Mouse (Mus musculus): ENCODE data around the gene Il23r. TPM values are rescaled to one million over a fixed set of nuclear protein-coding genes. Genes with fewer than 3 reads are reported as not detected.

Gene Il23r
- total RNA-seq, 2 experiments from 2014 or later, result not detected

DNA sequence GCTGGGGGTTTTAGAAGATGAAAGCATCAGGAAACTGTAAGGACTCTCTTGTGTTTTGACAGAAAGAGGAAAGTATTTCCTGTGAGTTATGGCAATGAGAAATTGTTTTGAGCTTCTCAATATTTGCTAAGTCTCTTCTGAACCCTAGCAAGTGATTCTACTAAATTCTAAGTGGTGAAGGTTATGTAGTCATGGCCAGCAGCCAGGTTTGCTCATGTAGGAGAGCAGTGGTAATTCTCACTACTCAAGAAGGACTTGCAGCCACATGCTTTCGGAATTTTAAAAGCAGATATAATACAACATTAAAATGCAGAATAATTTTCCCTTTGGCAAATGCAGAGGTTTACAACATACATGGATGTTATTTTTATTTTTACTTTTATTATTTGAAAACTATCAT is 55.9 kb downstream of the Il23r start:
- intact Hi-C loops (cut with DNase I; ENCODE audit: low total_unique reads), result no loop called here
- no peak for DNase-seq

DNA sequence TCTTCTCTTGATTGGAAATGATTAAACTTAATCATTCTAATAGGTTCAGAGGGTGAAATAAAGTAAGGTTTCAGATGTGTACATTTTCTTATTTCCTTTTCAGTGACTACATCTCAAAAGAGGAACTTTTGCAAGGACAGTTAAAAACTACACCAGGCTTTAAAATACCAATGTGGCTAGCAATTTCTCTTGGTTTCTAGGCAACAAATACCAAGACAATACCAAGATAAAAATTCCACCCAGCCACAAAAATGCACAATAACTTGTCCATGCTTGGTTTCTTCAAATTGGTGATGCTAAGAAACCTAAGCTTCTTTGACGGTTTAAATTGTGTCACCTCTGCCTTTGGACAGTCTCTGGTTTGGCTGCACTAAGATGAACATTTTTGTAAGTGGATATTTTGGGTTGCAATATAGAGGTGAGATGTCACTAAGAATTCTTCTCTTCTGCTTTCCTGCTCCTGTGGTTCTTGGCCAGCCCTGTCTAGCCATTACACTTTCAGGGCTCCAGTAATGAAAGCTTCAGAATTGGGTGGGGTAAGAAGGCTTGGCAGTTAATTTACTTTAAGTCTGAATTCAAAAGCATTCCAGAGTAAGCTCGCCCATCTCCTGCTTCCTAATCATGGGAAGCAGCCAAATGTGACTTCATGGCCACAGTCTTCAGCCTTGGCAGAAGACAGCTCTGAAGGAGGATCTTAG is 56.8 kb downstream of the Il23r start:
- no peak for DNase-seq
- intact Hi-C loops (cut with DNase I; ENCODE audit: low total_unique reads), result no loop called here

DNA sequence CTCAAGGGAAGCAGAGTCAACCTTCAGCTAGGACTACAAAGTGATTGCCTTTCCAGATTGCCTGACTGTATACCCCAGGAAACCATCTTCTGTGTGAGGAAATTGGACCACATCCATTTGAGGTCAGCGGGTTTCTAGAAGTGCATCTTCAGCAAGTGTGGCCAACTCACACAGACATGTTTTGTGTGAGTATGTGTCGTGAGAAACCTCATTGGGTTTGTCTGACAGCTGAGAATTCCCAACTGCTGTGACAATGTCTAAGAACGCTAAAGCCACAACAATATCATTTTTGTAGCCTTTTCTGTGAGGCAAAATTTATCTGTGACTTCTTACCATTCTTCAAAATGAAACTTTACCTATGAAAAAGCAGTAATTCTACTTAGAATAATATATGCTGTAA is 59.8 kb downstream of the Il23r start:
- intact Hi-C loops (cut with DNase I; ENCODE audit: low total_unique reads), result no loop called here
- no peak for DNase-seq

DNA sequence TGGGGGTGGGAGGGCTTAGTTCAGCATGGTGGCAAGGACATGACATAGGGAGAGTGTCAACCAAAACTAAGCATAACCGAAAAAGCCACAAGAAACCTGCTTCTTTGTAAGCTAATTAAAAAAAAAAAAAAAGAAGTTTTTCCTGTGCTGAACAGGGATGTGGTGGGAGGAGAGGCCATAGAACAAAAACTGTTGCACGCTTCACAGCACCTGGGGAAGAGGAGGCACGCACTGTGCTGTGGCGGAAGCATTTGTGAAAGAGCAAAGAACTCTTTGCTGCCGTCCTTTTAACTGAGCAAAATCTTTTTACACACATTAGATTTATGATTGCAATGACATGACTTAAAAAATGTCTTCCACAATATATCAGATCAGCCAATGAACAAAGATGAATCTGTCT is 69.9 kb downstream of the Il23r start:
- intact Hi-C loops (cut with DNase I; ENCODE audit: low total_unique reads), result no loop called here
- no peak for DNase-seq

DNA sequence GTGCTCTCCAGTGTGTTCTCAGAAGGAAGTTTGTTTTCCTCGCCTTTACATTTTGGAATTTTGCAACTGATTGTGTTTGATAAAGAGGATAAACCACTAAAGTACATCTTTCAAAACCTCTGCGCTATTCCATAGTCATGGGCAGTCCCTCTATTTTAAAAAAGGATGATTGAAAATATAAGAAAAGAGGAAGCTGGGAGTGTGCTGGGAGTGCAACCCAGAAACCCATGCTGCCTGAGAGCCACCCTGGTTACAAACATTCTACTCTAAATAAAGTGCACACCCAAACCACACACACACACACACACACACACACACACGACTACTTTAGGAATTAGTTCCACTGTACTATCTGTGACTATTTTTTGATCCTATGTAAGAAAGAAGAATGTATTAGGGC is 75.1 kb downstream of the Il23r start:
- intact Hi-C loops (cut with DNase I; ENCODE audit: low total_unique reads), result no loop called here
- DNase-seq, result no peak

DNA sequence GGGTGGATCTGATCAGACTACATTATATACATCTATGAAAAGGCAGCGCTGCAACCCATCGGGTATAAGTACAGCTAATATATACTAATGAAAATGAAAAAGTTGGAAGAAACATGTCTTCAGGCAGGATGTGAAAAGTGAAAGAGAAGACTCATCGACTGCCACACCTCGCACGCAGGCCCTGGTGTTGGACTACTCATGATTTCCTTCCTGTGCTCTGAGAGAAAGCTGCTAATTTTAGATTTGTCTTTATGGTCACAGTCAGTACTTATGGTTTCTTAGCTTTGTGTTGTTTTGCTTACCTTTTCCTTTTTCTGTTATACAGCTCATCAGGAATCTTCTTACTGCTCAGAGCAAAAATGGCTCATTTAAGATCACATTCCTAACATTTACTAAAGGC is 76.4 kb downstream of the Il23r start:
- intact Hi-C loops (cut with DNase I; ENCODE audit: low total_unique reads), result no loop called here
- DNase-seq, result no peak

DNA sequence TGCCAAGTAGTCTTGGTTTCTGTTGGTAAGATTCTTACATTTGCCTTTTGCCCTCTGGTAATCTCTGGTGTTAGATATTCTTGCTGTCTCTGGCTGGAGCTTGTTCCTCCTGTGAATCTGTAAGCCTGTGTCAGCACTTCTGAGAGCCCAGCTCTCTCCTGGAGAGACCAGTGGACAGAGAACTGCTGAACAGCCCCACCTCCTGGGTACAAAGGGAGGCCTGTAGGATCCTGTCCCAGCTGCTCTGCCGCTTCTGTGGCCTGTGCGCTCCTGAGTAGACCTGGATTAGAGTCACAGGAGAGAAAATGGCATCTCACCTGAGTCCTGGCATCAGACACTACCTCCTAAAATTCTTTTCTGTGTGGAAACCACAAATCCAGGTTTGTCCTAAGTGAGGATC is 78.3 kb downstream of the Il23r start:
- no peak for DNase-seq
- intact Hi-C loops (cut with DNase I; ENCODE audit: low total_unique reads), result no loop called here

DNA sequence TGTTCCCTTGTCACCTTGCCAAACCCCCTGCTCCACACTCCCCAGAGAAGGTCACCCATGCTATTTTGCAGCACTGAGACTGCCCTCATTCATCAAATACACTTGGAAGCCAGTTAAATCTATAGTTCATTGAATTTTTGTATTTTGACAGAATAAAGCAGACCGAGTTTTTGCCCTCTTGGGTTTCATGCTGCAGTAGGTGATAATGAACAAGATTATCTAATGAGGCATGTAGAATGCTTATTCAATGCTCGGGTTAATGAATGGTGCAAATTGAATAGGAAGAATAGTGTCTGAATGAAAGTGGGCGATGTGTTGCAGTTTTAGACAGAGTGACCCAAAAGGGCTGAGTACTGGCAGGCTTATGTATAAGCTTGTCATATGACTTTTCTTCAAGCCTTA is 86.4 kb downstream of the Il23r start:
- intact Hi-C loops (cut with DNase I; ENCODE audit: low total_unique reads), result no loop called here
- no peak for DNase-seq

DNA sequence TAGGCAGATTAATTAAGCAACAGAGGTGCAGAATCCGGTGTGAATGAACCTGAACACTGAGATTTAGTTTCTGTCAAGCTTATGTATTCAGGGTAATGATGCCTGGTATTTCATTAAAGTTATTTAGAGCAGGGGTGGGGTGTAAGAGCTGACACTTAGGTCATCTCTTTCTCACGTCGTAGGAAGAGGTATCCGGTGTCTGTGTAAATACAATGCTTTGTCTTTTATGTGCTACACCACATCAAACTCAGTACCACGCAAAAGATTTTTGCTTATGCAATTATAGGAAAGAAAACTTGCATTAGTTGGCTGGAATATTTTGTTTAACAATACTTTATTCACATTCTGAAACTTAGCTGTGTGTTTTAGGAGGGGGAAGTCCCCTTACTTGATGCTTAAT is 92.1 kb downstream of the Il23r start:
- DNase-seq, result no peak
- intact Hi-C loops (cut with DNase I; ENCODE audit: low total_unique reads), result no loop called here

DNA sequence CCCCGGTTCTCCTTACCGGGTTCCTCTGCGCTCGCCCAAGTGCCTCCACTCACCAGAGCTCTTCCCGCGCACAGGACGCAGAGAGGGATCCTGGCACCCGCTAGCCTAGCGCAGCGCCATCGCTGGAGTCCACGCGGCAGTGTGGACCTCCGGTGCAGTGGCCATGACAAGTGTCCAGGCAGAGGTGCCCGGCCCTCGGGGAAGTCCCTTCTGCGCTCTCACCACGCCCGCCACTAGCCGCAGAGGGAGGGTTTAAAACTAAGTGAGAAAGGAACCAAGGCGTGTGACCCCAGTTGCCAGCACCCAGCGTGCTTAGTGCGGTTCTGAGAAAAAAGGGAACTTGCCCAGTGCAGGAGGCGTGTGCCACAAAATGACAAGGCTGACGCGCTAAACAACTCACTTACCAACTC is 115.7 kb downstream of the Il23r start, which contains the start of gene Il12rb2:
Il12rb2 (minus strand) TSS at position 207 of the 410 bp plus-strand sequence.
- DNase-seq, result peak; percentile 12
- intact Hi-C loops (cut with DNase I; ENCODE audit: low total_unique reads), result no loop called here

Other genes starting within 250 kb of the Il23r start
- under 1 TPM; 0.08 to 0.11 TPM for gene Il12rb2, start 115.7 kb downstream of the Il23r start, total RNA-seq (2021)
- not detected for gene Tacstd2, start 43.9 kb upstream of the Il23r start, total RNA-seq (2021)